Mouse (Mus musculus) liver, embryonic 13.5 days (tissue): ENCODE data around the gene Cacna1e. TPM values are rescaled to one million over a fixed set of nuclear protein-coding genes. Genes with fewer than 3 reads are reported as not detected.

ENCODE experiments used
- ATAC-seq: fragments of 200-750 bp; cut with Nextera tagmentation; 2 replicates; pipeline ENCODE4 v1.8.0; 2017; ENCODE audit warnings: low read depth, mild to moderate bottlenecking, moderate number of reproducible peaks, moderate library complexity
- DNase-seq: peaks from one replicate; pipeline ENCODE4 v3.0.0; 2022
- H3K27ac ChIP-seq: fragments of 300-500 bp; sonication (generic); 2 replicates; pipeline ENCODE4 v1.5.1; 2015; ENCODE audit warnings: moderate library complexity, mild to moderate bottlenecking, inconsistent platforms
- H3K27me3 ChIP-seq: fragments of 300-500 bp; sonication (generic); 2 replicates; pipeline ENCODE4 v1.6.1; 2015; ENCODE audit warnings: mild to moderate bottlenecking, inconsistent platforms
- H3K36me3 ChIP-seq: fragments of 300-500 bp; sonication (generic); 2 replicates; pipeline ENCODE4 v1.6.1; 2015; ENCODE audit warnings: mild to moderate bottlenecking, inconsistent platforms
- H3K4me1 ChIP-seq: fragments of 300-500 bp; sonication (generic); replicated peaks from 2 replicates; pipeline ENCODE4 v1.6.1; 2015; ENCODE audit warnings: inconsistent platforms
- H3K4me2 ChIP-seq: fragments of 300-500 bp; sonication (generic); 2 replicates; pipeline ENCODE4 v1.6.1; 2015; ENCODE audit warnings: inconsistent platforms, mild to moderate bottlenecking, moderate library complexity
- H3K4me3 ChIP-seq: fragments of 300-500 bp; sonication (generic); replicated peaks from 2 replicates; pipeline ENCODE4 v1.5.1; 2015; ENCODE audit warnings: mild to moderate bottlenecking, inconsistent platforms
- H3K9ac ChIP-seq: fragments of 300-500 bp; sonication (generic); 2 replicates; pipeline ENCODE4 v1.6.1; 2015; ENCODE audit warnings: mild to moderate bottlenecking, inconsistent platforms
- H3K9me3 ChIP-seq: fragments of 300-500 bp; sonication (generic); replicated peaks from 2 replicates; pipeline ENCODE4 v1.6.1; 2016; ENCODE audit warnings: inconsistent platforms
- WGBS: fragments of 180-500 bp; shearing (Covaris S2); methylation state at CpG from one replicate; pipeline ENCODE4 v1.1.7; 2015; ENCODE audit not compliant: insufficient replicate concordance; 5-methylcytosine and 5-hydroxymethylcytosine counted together
- polyA plus RNA-seq: library from polyadenylated mRNA; unstranded; fragments of >200 nt; fragmentation: Nextera tagmentation; extraction: Ambion mirVana; gene quantifications from 2 replicates; pipeline ENCODE4 v1.2.1, GENCODE M21; 2015

The Cacna1e gene
- polyA plus RNA-seq, 1 experiment from 2014 or later = 0.03 TPM

DNA sequence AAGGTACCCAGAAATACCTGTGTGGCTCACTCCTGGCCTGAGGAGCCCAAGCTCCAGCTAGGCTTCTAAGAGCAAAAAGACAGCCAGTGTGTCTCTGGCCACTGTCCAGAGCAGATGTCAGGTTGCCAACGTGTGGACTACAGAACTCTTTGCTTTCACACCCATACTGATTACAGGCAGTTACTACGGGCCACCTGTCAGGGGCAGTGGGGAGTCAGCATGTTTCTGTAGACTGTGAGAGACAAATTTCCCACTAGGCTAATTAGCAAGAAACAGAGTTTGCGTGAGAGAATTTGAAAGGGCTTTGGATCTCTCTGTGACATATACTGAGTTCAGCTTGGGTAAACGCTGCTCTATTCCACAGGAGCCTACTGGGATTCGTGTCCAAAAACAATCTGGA is 466.0 kb downstream of the Cacna1e start:
- no peak for ATAC-seq

DNA sequence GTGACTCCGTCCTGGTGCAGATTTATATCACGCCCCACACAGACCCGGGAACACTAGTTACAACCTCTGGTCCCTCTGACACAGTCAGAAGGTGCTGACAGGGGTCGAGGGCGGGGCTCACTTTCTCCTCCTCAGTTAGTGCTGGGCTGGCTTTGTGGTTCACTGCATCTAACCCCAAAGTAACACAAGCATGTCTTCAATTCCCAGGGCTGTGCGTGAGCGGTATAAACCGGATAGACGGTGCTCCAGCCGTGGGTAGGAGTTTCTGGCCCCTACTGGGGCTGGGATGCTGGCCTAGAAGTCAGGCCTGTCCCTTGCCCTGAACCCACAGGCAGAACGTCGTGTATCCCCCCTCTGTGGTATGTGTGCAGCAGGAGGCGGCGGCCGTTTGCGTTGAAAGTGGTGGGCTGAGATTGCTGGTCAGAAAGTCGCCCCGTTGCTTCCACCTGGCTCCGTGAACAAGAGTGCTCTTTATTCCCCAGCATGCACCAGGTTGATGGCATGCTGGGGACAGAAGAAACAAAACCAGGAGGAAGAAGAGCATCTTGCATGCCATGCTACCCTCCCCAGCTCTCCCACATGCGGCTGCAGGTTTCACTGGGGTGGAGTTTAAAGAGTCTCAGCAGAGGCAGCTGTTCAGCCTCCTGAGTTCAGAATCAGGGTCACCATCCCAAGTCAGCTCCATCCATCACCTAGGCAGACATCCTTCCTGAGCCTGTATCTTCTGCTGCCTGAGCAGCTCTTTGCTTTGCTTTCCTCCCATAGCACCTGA is 467.7 kb downstream of the Cacna1e start:
- Histone ChIP-seq H3K4me2 (no peak overlapping the region), H3K27me3 (no peaks in the 10 kb centered on the region), H3K27ac (no peak overlapping the region), H3K4me1 (no peaks in the 10 kb centered on the region), H3K36me3 (no peaks in the 10 kb centered on the region), H3K4me3 (no peak overlapping the region), H3K9ac (no peak overlapping the region), H3K9me3 (no peaks in the 10 kb centered on the region)
- ATAC-seq (no peak), DNase-seq (no peak)
- 56% methylated on average over 20 of the region's 20 CpGs for WGBS

More for the DNA sequence above, 466.0 kb downstream of the Cacna1e start:
- DNase-seq = no peak
- H3K27ac ChIP-seq = no peak overlapping the region
- no peaks in the 10 kb centered on the region for H3K36me3 ChIP-seq
- no peak overlapping the region for H3K4me3 ChIP-seq
- WGBS = 57% methylated on average over 5 of the region's 5 CpGs
- no peak overlapping the region for H3K9ac ChIP-seq
- no peak overlapping the region for H3K4me2 ChIP-seq
- no peaks in the 10 kb centered on the region for H3K27me3 ChIP-seq
- no peaks in the 10 kb centered on the region for H3K9me3 ChIP-seq
- no peaks in the 10 kb centered on the region for H3K4me1 ChIP-seq

DNA sequence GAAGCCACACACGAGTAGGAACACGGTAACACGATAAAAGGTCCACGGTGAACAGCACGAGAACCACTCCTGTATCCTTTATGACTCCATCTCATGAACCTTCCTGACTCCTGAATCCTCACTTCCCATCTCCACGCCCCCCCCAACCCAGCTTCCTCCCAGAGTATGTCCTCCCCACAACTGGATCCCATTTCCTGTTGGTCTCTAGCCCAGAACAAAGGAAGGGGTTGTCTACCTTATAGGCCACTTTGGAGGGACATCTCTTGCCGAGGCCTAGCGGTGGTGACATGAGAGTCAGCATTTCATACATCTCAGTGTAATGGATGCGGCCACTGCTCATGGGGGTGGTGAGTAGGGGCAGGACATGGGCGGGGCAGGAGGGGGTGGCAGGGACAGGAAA is 468.5 kb downstream of the Cacna1e start:
- H3K27ac ChIP-seq = no peak overlapping the region
- H3K36me3 ChIP-seq = no peaks in the 10 kb centered on the region
- H3K9me3 ChIP-seq = no peaks in the 10 kb centered on the region
- no peak overlapping the region for H3K4me3 ChIP-seq
- ATAC-seq (no peak), DNase-seq (no peak)
- 50% methylated on average over 10 of the region's 10 CpGs for WGBS
- H3K9ac ChIP-seq = no peak overlapping the region
- H3K4me1 ChIP-seq = no peaks in the 10 kb centered on the region
- H3K27me3 ChIP-seq = no peaks in the 10 kb centered on the region
- no peak overlapping the region for H3K4me2 ChIP-seq

DNA sequence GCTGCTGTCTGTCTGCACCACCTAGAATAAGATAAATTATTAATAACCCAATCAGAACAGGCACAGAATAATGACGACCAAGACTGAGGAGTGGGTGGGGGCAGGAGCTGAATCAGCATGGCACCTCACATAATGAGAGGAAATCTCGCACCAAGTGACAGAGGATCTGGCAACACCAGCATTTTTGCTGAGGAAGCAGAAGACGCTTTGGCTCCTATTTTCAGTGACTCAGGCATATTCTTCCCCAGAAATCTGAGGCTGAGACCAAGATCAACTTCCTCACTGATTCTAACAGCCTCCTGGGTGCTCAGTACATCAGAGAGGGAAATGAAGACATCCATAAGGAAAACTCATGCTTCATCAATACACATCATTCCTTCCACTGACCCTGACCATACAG is 471.2 kb downstream of the Cacna1e start:
- Histone ChIP-seq H3K36me3 (no peaks in the 10 kb centered on the region), H3K27me3 (no peaks in the 10 kb centered on the region), H3K9ac (no peak overlapping the region), H3K4me1 (no peaks in the 10 kb centered on the region), H3K4me2 (no peak overlapping the region), H3K27ac (no peak overlapping the region), H3K4me3 (no peak overlapping the region), H3K9me3 (no peaks in the 10 kb centered on the region)
- no peak for ATAC-seq
- WGBS = 53% methylated on average over 3 of the region's 3 CpGs
- DNase-seq = no peak

DNA sequence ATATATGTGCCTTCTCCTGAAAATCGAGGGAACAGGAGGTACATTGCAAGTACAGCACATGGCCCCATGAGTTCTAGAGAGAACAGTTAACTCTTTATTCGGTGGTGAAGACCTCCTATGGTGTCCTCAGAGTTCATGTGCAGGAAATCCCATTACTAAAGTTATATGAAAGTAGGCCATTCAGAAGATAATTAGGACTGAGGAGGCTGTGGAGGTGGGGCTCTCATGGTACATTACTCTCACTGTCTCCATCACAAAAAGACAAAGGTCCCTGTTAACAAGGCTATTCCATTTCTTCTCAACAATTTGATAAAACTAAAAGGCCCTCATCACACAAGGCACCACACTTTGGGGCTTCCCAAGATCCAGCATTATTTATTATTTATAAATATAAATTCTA is 475.2 kb downstream of the Cacna1e start:
- WGBS = 39% methylated on average over 2 of the region's 2 CpGs
- H3K27me3 ChIP-seq = no peaks in the 10 kb centered on the region
- no peak overlapping the region for H3K9ac ChIP-seq
- H3K4me1 ChIP-seq = no peaks in the 10 kb centered on the region
- no peaks in the 10 kb centered on the region for H3K36me3 ChIP-seq
- ATAC-seq (no peak), DNase-seq (no peak)
- H3K4me2 ChIP-seq = no peak overlapping the region
- no peaks in the 10 kb centered on the region for H3K9me3 ChIP-seq
- H3K4me3 ChIP-seq = no peak overlapping the region
- no peak overlapping the region for H3K27ac ChIP-seq

DNA sequence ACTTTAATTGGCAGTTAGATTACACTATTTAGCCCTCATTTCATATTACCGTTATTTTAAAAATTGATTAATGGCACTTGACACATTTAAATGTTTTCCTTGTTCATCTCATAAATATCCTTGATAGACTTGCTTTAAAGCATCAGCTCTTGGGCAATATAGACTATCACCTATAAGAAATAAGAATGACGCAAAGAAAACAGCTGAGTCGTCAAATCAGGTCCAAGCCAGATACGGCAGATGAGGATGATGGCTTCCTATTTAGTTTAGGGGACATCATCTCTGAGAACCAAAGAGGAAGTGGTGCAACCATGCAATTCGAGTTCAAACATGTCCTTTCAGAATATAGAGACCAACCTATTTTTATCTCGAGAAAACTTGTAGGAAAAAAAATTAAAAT is 492.3 kb downstream of the Cacna1e start:
- DNase-seq (no peak), ATAC-seq (no peak)
- no peak overlapping the region for H3K9ac ChIP-seq
- 56% methylated on average over 6 of the region's 6 CpGs for WGBS
- H3K36me3 ChIP-seq = no peaks in the 10 kb centered on the region
- H3K27ac ChIP-seq = no peak overlapping the region
- no peaks in the 10 kb centered on the region for H3K4me1 ChIP-seq
- no peak overlapping the region for H3K4me3 ChIP-seq
- no peaks in the 10 kb centered on the region for H3K27me3 ChIP-seq
- no peak overlapping the region for H3K4me2 ChIP-seq
- no peaks in the 10 kb centered on the region for H3K9me3 ChIP-seq

Other genes starting within 250 kb of the Cacna1e start
- gene Ier5, start 215.1 kb upstream of the Cacna1e start, polyA plus RNA-seq = 1.6 and 1.9 TPM in 2 replicates